Mouse (Mus musculus) forebrain, embryonic 15.5 days (tissue): ENCODE results near the gene Nmbr. TPM values are rescaled to one million over a fixed set of nuclear protein-coding genes. Genes with fewer than 3 reads are reported as not detected.

Experiments used
- ATAC-seq: fragments of 200-750 bp; cut with Nextera tagmentation; replicated peaks from 2 replicates; pipeline ENCODE4 v1.8.0; 2017; ENCODE audit warnings: mild to moderate bottlenecking, moderate TSS enrichment, moderate library complexity
- H3K27ac ChIP-seq: fragments of 300-500 bp; sonication (generic); replicated peaks from 2 replicates; pipeline ENCODE4 v1.5.1; 2015; ENCODE audit warnings: mild to moderate bottlenecking, inconsistent platforms
- H3K27me3 ChIP-seq: fragments of 300-500 bp; sonication (generic); 2 replicates; pipeline ENCODE4 v1.6.1; 2015; ENCODE audit warnings: inconsistent platforms
- H3K36me3 ChIP-seq: fragments of 300-500 bp; sonication (generic); 2 replicates; pipeline ENCODE4 v1.6.1; 2015; ENCODE audit warnings: mild to moderate bottlenecking, inconsistent platforms
- H3K4me1 ChIP-seq: fragments of 300-500 bp; sonication (generic); 2 replicates; pipeline ENCODE4 v1.6.1; 2015; ENCODE audit warnings: inconsistent platforms
- H3K4me2 ChIP-seq: fragments of 300-500 bp; sonication (generic); replicated peaks from 2 replicates; pipeline ENCODE4 v1.6.1; 2015; ENCODE audit warnings: mild to moderate bottlenecking, inconsistent platforms
- H3K4me3 ChIP-seq: fragments of 300-500 bp; sonication (generic); 2 replicates; pipeline ENCODE4 v1.5.1; 2015; ENCODE audit warnings: mild to moderate bottlenecking, inconsistent platforms
- H3K9ac ChIP-seq: fragments of 300-500 bp; sonication (generic); replicated peaks from 2 replicates; pipeline ENCODE4 v1.6.1; 2015; ENCODE audit warnings: mild to moderate bottlenecking, inconsistent platforms
- H3K9me3 ChIP-seq: fragments of 300-500 bp; sonication (generic); 2 replicates; pipeline ENCODE4 v1.6.1; 2016; ENCODE audit warnings: inconsistent platforms
- WGBS: fragments of 180-500 bp; shearing (Covaris S2); methylation state at CpG from one replicate; pipeline ENCODE4 v1.1.7; 2015; ENCODE audit warnings: mixed read lengths; 5-methylcytosine and 5-hydroxymethylcytosine counted together
- polyA plus RNA-seq: library from polyadenylated mRNA; unstranded; fragments of >200 nt; fragmentation: Nextera tagmentation; extraction: Ambion mirVana; gene quantifications from 2 replicates; pipeline ENCODE4 v1.2.1, GENCODE M21; 2015

Gene Nmbr
- polyA plus RNA-seq, 1 experiment from 2014 or later = 1.3 TPM

GRCm38 (mm10) chr10:14759665-14760558 is 54.5 kb downstream of the Nmbr start:
- H3K9ac ChIP-seq = peak overlapping the region; percentile 7; the same call in 1 of the 2 replicates
- peak overlapping the region; percentile 36 for H3K4me3 ChIP-seq
- H3K4me1 ChIP-seq = peaks cover 4% of the 10 kb centered on the region; the same call in 1 of the 2 replicates
- H3K9me3 ChIP-seq = no peaks in the 10 kb centered on the region
- ATAC-seq = peak; percentile 71
- H3K4me2 ChIP-seq = peak overlapping the region; percentile 57
- no peak overlapping the region for H3K27ac ChIP-seq
- H3K27me3 ChIP-seq = no peaks in the 10 kb centered on the region
- H3K36me3 ChIP-seq = no peaks in the 10 kb centered on the region
- WGBS = 2% methylated on average over 35 of the region's 35 CpGs

- Histone ChIP-seq H3K4me3 (peak overlapping the region; percentile 36), H3K27ac (no peak overlapping the region), H3K9me3 (no peaks in the 10 kb centered on the region), H3K4me1 (peaks cover 4% of the 10 kb centered on the region; the same call in 1 of the 2 replicates), H3K4me2 (peak overlapping the region; percentile 57), H3K27me3 (no peaks in the 10 kb centered on the region), H3K36me3 (no peaks in the 10 kb centered on the region), H3K9ac (peak overlapping the region; percentile 7; the same call in 1 of the 2 replicates)
- ATAC-seq = peak; percentile 58; the same call in 1 of the 2 replicates
- 22% methylated on average over 8 of the region's 8 CpGs for WGBS
These were observed 55.2 kb downstream of the Nmbr start for GRCm38 (mm10) chr10:14760618-14761017.

- 80% methylated on average over 10 of the region's 10 CpGs for WGBS
- no peak overlapping the region for H3K4me2 ChIP-seq
- no peak for ATAC-seq
- no peak overlapping the region for H3K9ac ChIP-seq
- no peak overlapping the region for H3K4me3 ChIP-seq
- no peaks in the 10 kb centered on the region for H3K9me3 ChIP-seq
- H3K27ac ChIP-seq = no peak overlapping the region
- H3K36me3 ChIP-seq = no peaks in the 10 kb centered on the region
- no peaks in the 10 kb centered on the region for H3K27me3 ChIP-seq
- H3K4me1 ChIP-seq = no peaks in the 10 kb centered on the region
These were observed 65.0 kb downstream of the Nmbr start for GRCm38 (mm10) chr10:14770227-14770910.

DNA sequence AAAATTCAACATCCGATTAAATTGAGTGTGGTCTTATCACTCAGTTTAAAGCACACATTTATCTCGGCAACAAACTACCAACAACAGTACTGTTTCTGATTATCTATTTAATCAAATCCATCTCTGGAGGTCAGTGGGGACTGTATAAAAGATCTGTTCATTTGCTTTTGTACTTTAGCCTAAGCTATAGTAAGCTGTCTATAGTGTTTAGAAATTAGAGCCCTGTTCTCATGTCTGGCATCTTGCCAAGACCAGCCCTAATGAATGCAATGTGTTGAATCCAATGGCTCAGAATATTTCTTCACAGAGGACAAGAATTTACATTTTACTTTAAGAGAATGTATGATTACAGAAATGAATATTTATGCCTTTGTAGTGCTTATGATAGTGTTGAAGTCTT is 69.1 kb downstream of the Nmbr start:
- H3K4me1 ChIP-seq = no peaks in the 10 kb centered on the region
- no peak overlapping the region for H3K4me2 ChIP-seq
- 23% methylated on average over 2 of the region's 2 CpGs for WGBS
- H3K9me3 ChIP-seq = no peaks in the 10 kb centered on the region
- peak; percentile 63 for ATAC-seq
- no peak overlapping the region for H3K27ac ChIP-seq
- H3K4me3 ChIP-seq = no peak overlapping the region
- H3K36me3 ChIP-seq = no peaks in the 10 kb centered on the region
- no peak overlapping the region for H3K9ac ChIP-seq
- no peaks in the 10 kb centered on the region for H3K27me3 ChIP-seq

DNA sequence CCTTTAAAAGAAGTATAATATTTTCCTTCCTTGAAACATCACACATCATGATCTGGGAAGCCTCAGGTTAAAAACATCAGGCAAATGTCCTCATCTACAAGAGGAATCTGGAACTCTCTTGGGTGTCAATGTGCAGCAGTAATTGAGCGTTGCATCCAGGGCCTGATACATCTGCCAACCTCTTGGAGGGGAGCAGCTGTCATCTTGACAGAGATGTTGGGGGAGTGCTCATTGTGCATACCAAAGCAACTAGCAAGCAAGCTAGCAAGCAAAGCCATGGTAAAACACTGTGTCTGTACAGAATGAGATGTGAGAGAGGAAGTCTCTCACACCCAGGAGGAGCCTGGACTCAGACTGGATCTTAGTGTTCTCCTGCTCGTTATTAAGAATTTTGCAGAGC is 84.6 kb downstream of the Nmbr start:
- Histone ChIP-seq H3K27ac (no peak overlapping the region), H3K9me3 (no peaks in the 10 kb centered on the region), H3K36me3 (no peaks in the 10 kb centered on the region), H3K27me3 (no peaks in the 10 kb centered on the region), H3K4me2 (no peak overlapping the region), H3K4me3 (no peak overlapping the region), H3K9ac (no peak overlapping the region), H3K4me1 (no peaks in the 10 kb centered on the region)
- no peak for ATAC-seq
- 57% methylated on average over 2 of the region's 2 CpGs for WGBS

DNA sequence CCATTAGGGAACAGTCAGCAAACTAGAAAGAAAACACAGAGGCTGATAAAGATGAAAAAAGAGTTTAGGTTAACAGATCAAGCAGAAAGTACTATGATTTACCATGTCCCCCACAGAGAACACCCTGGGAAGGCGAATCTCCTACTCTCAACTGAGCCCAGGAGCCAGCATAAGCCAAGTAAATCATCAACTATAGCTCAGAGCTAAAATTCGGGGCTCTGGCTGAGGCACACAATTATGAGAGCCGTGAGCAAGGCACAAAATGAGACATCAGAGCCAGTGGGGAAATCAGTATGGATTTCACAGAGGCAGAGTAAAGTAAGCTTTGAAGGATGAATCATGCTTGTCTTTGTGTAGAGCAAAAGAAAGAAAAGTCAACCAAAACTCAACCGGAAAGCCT is 111.6 kb downstream of the Nmbr start:
- H3K9ac ChIP-seq = no peak overlapping the region
- H3K27ac ChIP-seq = no peak overlapping the region
- no peak for ATAC-seq
- WGBS = 73% methylated on average over 4 of the region's 4 CpGs
- no peaks in the 10 kb centered on the region for H3K27me3 ChIP-seq
- H3K36me3 ChIP-seq = no peaks in the 10 kb centered on the region
- no peaks in the 10 kb centered on the region for H3K4me1 ChIP-seq
- no peak overlapping the region for H3K4me3 ChIP-seq
- no peak overlapping the region for H3K4me2 ChIP-seq
- H3K9me3 ChIP-seq = no peaks in the 10 kb centered on the region

Other genes starting within 250 kb of the Nmbr start
- gene Adgrg6, start 159.9 kb upstream of the Nmbr start, polyA plus RNA-seq = 0.50 and 0.89 TPM in 2 replicates
- 185 and 187 TPM in 2 replicates for gene Vta1, start within 50 bp of the Nmbr start, polyA plus RNA-seq
- gene Gje1, start 12.6 kb downstream of the Nmbr start, polyA plus RNA-seq = not detected in 2 replicates